Mouse (Mus musculus): Measurements from ENCODE around the gene Vmn1r160.
"Not testable (repeated sequence)": the region's sequence is repeated elsewhere in the genome, so short reads cannot be mapped to it uniquely, and the experiment has no call there.

The Vmn1r160 gene

DNA sequence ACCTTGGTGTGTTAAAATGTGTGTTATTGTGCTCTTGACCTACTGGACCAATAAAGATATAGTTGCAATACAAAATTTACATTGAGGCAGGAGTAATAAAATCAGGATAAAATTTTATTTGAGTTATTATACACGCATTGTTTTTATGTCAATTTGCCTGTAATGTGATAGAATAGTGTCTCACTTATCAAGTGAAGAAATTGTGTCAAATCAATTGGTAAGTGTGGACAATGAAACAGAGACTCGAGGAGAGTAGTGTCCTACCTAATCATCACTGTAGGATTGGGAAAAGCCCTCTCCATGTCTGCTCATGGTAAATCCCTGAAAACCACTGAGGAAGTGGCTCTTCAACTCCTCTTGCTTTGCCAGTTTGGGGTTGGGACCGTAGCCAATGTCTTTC, at the start of gene Vmn1r160:
Gene Vmn1r160 (plus strand): TSS at position 301 of the 400 bp plus-strand sequence.
- DNase-seq (ENCODE audit: low spot score), result not testable (repeated sequence)

DNA sequence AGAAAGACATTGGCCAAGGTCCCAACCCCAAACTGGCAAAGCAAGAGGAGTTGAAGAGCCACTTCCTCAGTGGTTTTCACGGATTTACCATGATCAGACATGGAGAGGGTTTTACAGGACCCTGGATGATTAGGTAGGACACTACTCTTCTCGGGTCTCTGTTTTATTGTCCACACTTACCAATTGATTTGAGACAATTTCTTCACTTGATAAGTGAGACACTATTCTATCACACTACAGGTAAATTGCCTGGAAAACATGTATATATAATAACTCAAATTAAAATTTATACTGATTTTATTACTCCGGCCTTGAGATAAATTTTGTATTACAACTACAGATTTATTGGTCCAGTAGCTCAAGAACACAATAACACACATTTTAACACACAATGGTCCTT, 27.5 kb upstream of the Vmn1r160 start, which contains the start of gene Vmn1r159:
Gene Vmn1r159 (minus strand): TSS at position 101 of the 400 bp plus-strand sequence.
- DNase-seq (ENCODE audit: low spot score), result not testable (repeated sequence)

Measured in retina, embryonic 14.5 days (tissue).